Mouse (Mus musculus): ENCODE measurements around the gene Cfap45. TPM values are rescaled to one million over a fixed set of nuclear protein-coding genes. Genes with fewer than 3 reads are reported as not detected.

Gene Cfap45
- total RNA-seq, 2 experiments from 2014 or later, result 1.8 to 2.8 TPM

GRCm38 (mm10) chr1:172493516-172493915, 27.1 kb upstream of the Cfap45 start:
- intact Hi-C loops (cut with DNase I), result loop anchor here (10.0 kb wide), 2 partner anchors 449 to 901 kb away; no protein-coding TSS in a partner anchor

GRCm38 (mm10) chr1:172496030-172496429, 24.6 kb upstream of the Cfap45 start:
- intact Hi-C loops (cut with DNase I), result loop anchor here (10.0 kb wide), 2 partner anchors 451 to 899 kb away; no protein-coding TSS in a partner anchor
- no peak for DNase-seq

More at GRCm38 (mm10) chr1:172493516-172493915, 27.1 kb upstream of the Cfap45 start:
- no peak for DNase-seq

GRCm38 (mm10) chr1:172497428-172497827, 23.2 kb upstream of the Cfap45 start:
- intact Hi-C loops (cut with DNase I), result loop anchor here (10.0 kb wide), 2 partner anchors 453 to 897 kb away; no protein-coding TSS in a partner anchor
- DNase-seq, result no peak

- intact Hi-C loops (cut with DNase I), result loop anchor here (10.0 kb wide), 3 partner anchors 295 to 895 kb away; partner anchors contain the start of gene Pea15a
Observed at GRCm38 (mm10) chr1:172499765-172500441, 20.7 kb upstream of the Cfap45 start, which contains the start of gene Tagln2. Gene Tagln2, plus strand, starts transcription at chr1:172500047.

GRCm38 (mm10) chr1:172500451-172501370, 19.9 kb upstream of the Cfap45 start:
- peak; percentile 79 for DNase-seq
- intact Hi-C loops (cut with DNase I), result loop anchor here (1.0 to 10.0 kb wide), 2 partner anchors 25 to 296 kb away; partner anchors contain the start of gene Pea15a

More at GRCm38 (mm10) chr1:172499765-172500441, 20.7 kb upstream of the Cfap45 start, which contains the start of gene Tagln2:
- DNase-seq, result peak; percentile 91

GRCm38 (mm10) chr1:172501371-172502144, 19.0 kb upstream of the Cfap45 start:
- intact Hi-C loops (cut with DNase I), result loop anchor here (1.0 to 10.0 kb wide), 2 partner anchors 24 to 297 kb away; partner anchors contain the start of gene Pea15a
- peak; percentile 82 to 84 for DNase-seq

- peak; percentile 59 to 62 for DNase-seq
- intact Hi-C loops (cut with DNase I), result loop anchor here (10.0 kb wide), 1 partner anchor 298 kb away; the partner anchor contains the start of gene Pea15a
Observed at GRCm38 (mm10) chr1:172502145-172503110, 18.2 kb upstream of the Cfap45 start.

GRCm38 (mm10) chr1:172503111-172503997, 17.2 kb upstream of the Cfap45 start:
- DNase-seq, result peak; percentile 64 to 73
- intact Hi-C loops (cut with DNase I), result loop anchor here (10.0 kb wide), 1 partner anchor 299 kb away; the partner anchor contains the start of gene Pea15a

GRCm38 (mm10) chr1:172504756-172505155, 15.8 kb upstream of the Cfap45 start:
- DNase-seq, result no peak
- intact Hi-C loops (cut with DNase I), result loop anchor here (10.0 kb wide), 1 partner anchor 300 kb away; the partner anchor contains the start of gene Pea15a

GRCm38 (mm10) chr1:172507001-172507400, 13.6 kb upstream of the Cfap45 start:
- intact Hi-C loops (cut with DNase I), result loop anchor here (10.0 kb wide), 1 partner anchor 302 kb away; the partner anchor contains the start of gene Pea15a
- DNase-seq, result peak; percentile 48 to 56

- intact Hi-C loops (cut with DNase I), result loop anchor here (10.0 kb wide), 1 partner anchor 303 kb away; the partner anchor contains the start of gene Pea15a
- DNase-seq, result no peak
Observed at GRCm38 (mm10) chr1:172507701-172508100, 12.9 kb upstream of the Cfap45 start.

GRCm38 (mm10) chr1:172508172-172508571, 12.4 kb upstream of the Cfap45 start:
- DNase-seq, result no peak
- intact Hi-C loops (cut with DNase I), result loop anchor here (10.0 kb wide), 1 partner anchor 303 kb away; the partner anchor contains the start of gene Pea15a

GRCm38 (mm10) chr1:172509235-172509634, 11.4 kb upstream of the Cfap45 start:
- intact Hi-C loops (cut with DNase I), result loop anchor here (10.0 kb wide), 1 partner anchor 304 kb away; the partner anchor contains the start of gene Pea15a
- DNase-seq, result no peak

GRCm38 (mm10) chr1:172509983-172510382, 10.6 kb upstream of the Cfap45 start:
- no peak for DNase-seq
- intact Hi-C loops (cut with DNase I), result loop anchor here (10.0 kb wide), 1 partner anchor 305 kb away; the partner anchor contains the start of gene Pea15a

- intact Hi-C loops (cut with DNase I), result no loop called here
- no peak for DNase-seq
Observed at GRCm38 (mm10) chr1:172510421-172510972, 10.1 kb upstream of the Cfap45 start.

- intact Hi-C loops (cut with DNase I), result no loop called here
- DNase-seq, result peak; percentile 79 to 81
Observed at GRCm38 (mm10) chr1:172512962-172513361, 7.6 kb upstream of the Cfap45 start.
